Mouse (Mus musculus): Measurements from ENCODE around the gene 4930402K13Rik.
"Not testable (repeated sequence)": the region's sequence is repeated elsewhere in the genome, so short reads cannot be mapped to it uniquely, and the experiment has no call there.

Gene 4930402K13Rik

GRCm38 (mm10) chrX:9104262-9104661 lies at the start of gene 4930402K13Rik:
Gene 4930402K13Rik, plus strand, starts transcription at chrX:9104562.
- no peak for DNase-seq (ENCODE audit: low read depth)

GRCm38 (mm10) chrX:9060952-9061351 lies 43.4 kb upstream of the 4930402K13Rik start:
- peak; percentile 0 for DNase-seq (ENCODE audit: low read depth)

- no peak for DNase-seq (ENCODE audit: low read depth)
Measured at GRCm38 (mm10) chrX:9062101-9062500, 42.3 kb upstream of the 4930402K13Rik start.

GRCm38 (mm10) chrX:9062715-9063114 lies 41.6 kb upstream of the 4930402K13Rik start, which contains the start of gene Fthl17f:
Gene Fthl17f, plus strand, starts transcription at chrX:9063015.
- DNase-seq (ENCODE audit: low read depth), result not testable (repeated sequence)

- peak; percentile 0 for DNase-seq (ENCODE audit: low read depth)
Measured at GRCm38 (mm10) chrX:9077699-9078098, 26.7 kb upstream of the 4930402K13Rik start.

- DNase-seq (ENCODE audit: low read depth), result not testable (repeated sequence)
Measured at GRCm38 (mm10) chrX:9095066-9095465, 9.3 kb upstream of the 4930402K13Rik start.

GRCm38 (mm10) chrX:9110381-9110780 lies 6.0 kb downstream of the 4930402K13Rik start:
- no peak for DNase-seq (ENCODE audit: low read depth)

GRCm38 (mm10) chrX:9124928-9125327 lies 20.6 kb downstream of the 4930402K13Rik start:
- DNase-seq (ENCODE audit: low read depth), result no peak

GRCm38 (mm10) chrX:9128317-9128831 lies 24.0 kb downstream of the 4930402K13Rik start:
- peak; percentile 7 for DNase-seq (ENCODE audit: low read depth)

GRCm38 (mm10) chrX:9139290-9139948 lies 35.1 kb downstream of the 4930402K13Rik start:
- no peak for DNase-seq (ENCODE audit: low read depth)

- DNase-seq (ENCODE audit: low read depth), result no peak
Measured at GRCm38 (mm10) chrX:9142669-9143068, 38.3 kb downstream of the 4930402K13Rik start.
